Mouse (Mus musculus) thymus, adult 2 months (tissue): ENCODE data around the gene Rptor. TPM values are rescaled to one million over a fixed set of nuclear protein-coding genes. Genes with fewer than 3 reads are reported as not detected.

Source experiments
- DNase-seq: peaks from one replicate; pipeline ENCODE4 v3.0.0; 2021
- H3K27ac ChIP-seq: fragments of 200-500 bp; 2 replicates; pipeline ENCODE4 v1.5.1; 2012; ENCODE audit warnings: low read length, control low read depth; ENCODE audit not compliant: control insufficient read depth, insufficient read depth
- H3K27me3 ChIP-seq: fragments of 200-500 bp; 2 replicates; pipeline ENCODE4 v1.6.1; 2012; ENCODE audit warnings: mild to moderate bottlenecking, low read length, moderate library complexity, mixed read lengths; ENCODE audit not compliant: control insufficient read depth, insufficient read depth
- H3K36me3 ChIP-seq: fragments of 200-500 bp; 2 replicates; pipeline ENCODE4 v1.6.1; 2012; ENCODE audit warnings: mild to moderate bottlenecking, low read length, moderate library complexity; ENCODE audit not compliant: control insufficient read depth, insufficient read depth
- H3K4me1 ChIP-seq: fragments of 200-500 bp; replicated peaks from 2 replicates; pipeline ENCODE4 v1.6.1; 2012; ENCODE audit warnings: low read length; ENCODE audit not compliant: control insufficient read depth, insufficient read depth
- H3K4me3 ChIP-seq: fragments of 200-500 bp; 2 replicates; pipeline ENCODE4 v1.5.1; 2012; ENCODE audit warnings: mild to moderate bottlenecking, low read length, control low read depth, moderate library complexity; ENCODE audit not compliant: control insufficient read depth, insufficient read depth
- CTCF ChIP-seq: fragments of 200-500 bp; IDR thresholded peaks from 2 replicates; pipeline ENCODE4 v1.5.1; 2012; ENCODE audit warnings: mild to moderate bottlenecking, control low read depth, low read length, moderate library complexity, borderline replicate concordance; ENCODE audit not compliant: control insufficient read depth, poor library complexity, insufficient read depth; ENCODE audit errors: extremely low read depth
- POLR2A ChIP-seq: fragments of 200-500 bp; IDR thresholded peaks from 2 replicates; pipeline ENCODE4 v1.6.1; 2012; ENCODE audit warnings: mild to moderate bottlenecking, low read length, control low read depth, moderate library complexity; ENCODE audit not compliant: control insufficient read depth, poor library complexity, insufficient read depth; ENCODE audit errors: extremely low read depth
- WGBS: fragments of 180-500 bp; shearing (Covaris S2); methylation state at CpG from one replicate; pipeline ENCODE4 v1.1.7; 2018; 5-methylcytosine and 5-hydroxymethylcytosine counted together
- polyA plus RNA-seq: library from polyadenylated mRNA; depleted of rRNA; stranded (reverse); fragments of >200 nt; gene quantifications from 2 replicates; pipeline ENCODE4 v1.2.3, GENCODE M21; 2012

Rptor gene
- polyA plus RNA-seq, 1 experiment = 58.7 TPM

GRCm38 (mm10) chr11:119618763-119619162 is 16.1 kb downstream of the Rptor start:
- Histone ChIP-seq H3K4me3 (no peak overlapping the region), H3K4me1 (no peaks in the 10 kb centered on the region; the same call in 1 of the 2 replicates), H3K27me3 (no peaks in the 10 kb centered on the region), H3K36me3 (no peaks in the 10 kb centered on the region), H3K27ac (no peak overlapping the region)
- TF ChIP-seq CTCF (no peak), POLR2A (no peak)
- DNase-seq = peak; percentile 33
- 37% methylated on average over 5 of the region's 5 CpGs for WGBS

GRCm38 (mm10) chr11:119621266-119621665 is 18.6 kb downstream of the Rptor start:
- no peak overlapping the region for H3K27ac ChIP-seq
- no peaks in the 10 kb centered on the region; the same call in 1 of the 2 replicates for H3K4me1 ChIP-seq
- DNase-seq = no peak
- no peaks in the 10 kb centered on the region for H3K36me3 ChIP-seq
- no peaks in the 10 kb centered on the region for H3K27me3 ChIP-seq
- H3K4me3 ChIP-seq = no peak overlapping the region
- TF ChIP-seq POLR2A (no peak), CTCF (no peak)
- WGBS = 91% methylated on average over 3 of the region's 3 CpGs

GRCm38 (mm10) chr11:119623800-119624199 is 21.1 kb downstream of the Rptor start:
- no peak overlapping the region for H3K4me3 ChIP-seq
- DNase-seq = no peak
- H3K27me3 ChIP-seq = no peaks in the 10 kb centered on the region
- no peak overlapping the region for H3K27ac ChIP-seq
- 94% methylated on average over 8 of the region's 8 CpGs for WGBS
- no peaks in the 10 kb centered on the region; the same call in 1 of the 2 replicates for H3K4me1 ChIP-seq
- TF ChIP-seq CTCF (no peak), POLR2A (no peak)
- H3K36me3 ChIP-seq = no peaks in the 10 kb centered on the region

GRCm38 (mm10) chr11:119624401-119624800 is 21.7 kb downstream of the Rptor start:
- no peaks in the 10 kb centered on the region for H3K36me3 ChIP-seq
- no peaks in the 10 kb centered on the region for H3K27me3 ChIP-seq
- no peak overlapping the region for H3K4me3 ChIP-seq
- WGBS = 93% methylated on average over 4 of the region's 4 CpGs
- H3K27ac ChIP-seq = no peak overlapping the region
- TF ChIP-seq POLR2A (no peak), CTCF (no peak)
- no peak for DNase-seq
- no peaks in the 10 kb centered on the region; the same call in 1 of the 2 replicates for H3K4me1 ChIP-seq

- Histone ChIP-seq H3K36me3 (no peaks in the 10 kb centered on the region), H3K4me3 (no peak overlapping the region), H3K4me1 (no peaks in the 10 kb centered on the region; the same call in 1 of the 2 replicates), H3K27ac (no peak overlapping the region), H3K27me3 (no peaks in the 10 kb centered on the region)
- WGBS = 48% methylated on average over 3 of the region's 3 CpGs
- TF ChIP-seq POLR2A (no peak), CTCF (no peak)
- DNase-seq = no peak
Measured at GRCm38 (mm10) chr11:119624955-119625354, 22.2 kb downstream of the Rptor start.

GRCm38 (mm10) chr11:119625476-119625875 is 22.8 kb downstream of the Rptor start:
- DNase-seq = no peak
- no peak overlapping the region for H3K4me3 ChIP-seq
- TF ChIP-seq CTCF (no peak), POLR2A (no peak)
- H3K4me1 ChIP-seq = no peaks in the 10 kb centered on the region; the same call in 1 of the 2 replicates
- no peaks in the 10 kb centered on the region for H3K27me3 ChIP-seq
- no peak overlapping the region for H3K27ac ChIP-seq
- no peaks in the 10 kb centered on the region for H3K36me3 ChIP-seq
- 87% methylated on average over 6 of the region's 6 CpGs for WGBS

GRCm38 (mm10) chr11:119625943-119626342 is 23.2 kb downstream of the Rptor start:
- 96% methylated on average over 6 of the region's 6 CpGs for WGBS
- no peak for DNase-seq
- Histone ChIP-seq H3K27ac (no peak overlapping the region), H3K27me3 (no peaks in the 10 kb centered on the region), H3K4me3 (no peak overlapping the region), H3K36me3 (no peaks in the 10 kb centered on the region), H3K4me1 (no peaks in the 10 kb centered on the region; the same call in 1 of the 2 replicates)
- TF ChIP-seq POLR2A (no peak), CTCF (no peak)
